Mouse (Mus musculus) liver, embryonic 12.5 days (tissue): ENCODE data around the gene Trappc3. TPM values are rescaled to one million over a fixed set of nuclear protein-coding genes. Genes with fewer than 3 reads are reported as not detected.

Experiments
- ATAC-seq: fragments of 200-750 bp; cut with Nextera tagmentation; 2 replicates; pipeline ENCODE4 v1.8.0; 2017; ENCODE audit warnings: moderate number of reproducible peaks, mild to moderate bottlenecking, moderate library complexity
- H3K27ac ChIP-seq: fragments of 300-500 bp; sonication (generic); 2 replicates; pipeline ENCODE4 v1.5.1; 2016; ENCODE audit warnings: mild to moderate bottlenecking
- H3K27me3 ChIP-seq: fragments of 300-500 bp; sonication (generic); replicated peaks from 2 replicates; pipeline ENCODE4 v1.6.1; 2016; ENCODE audit warnings: mild to moderate bottlenecking, moderate library complexity
- H3K36me3 ChIP-seq: fragments of 300-500 bp; sonication (generic); 2 replicates; pipeline ENCODE4 v1.6.1; 2016; ENCODE audit warnings: mild to moderate bottlenecking, moderate library complexity
- H3K4me1 ChIP-seq: fragments of 300-500 bp; sonication (generic); 2 replicates; pipeline ENCODE4 v1.6.1; 2016
- H3K4me2 ChIP-seq: fragments of 300-500 bp; sonication (generic); 2 replicates; pipeline ENCODE4 v1.6.1; 2016; ENCODE audit warnings: mild to moderate bottlenecking, moderate library complexity
- H3K4me3 ChIP-seq: fragments of 300-500 bp; sonication (generic); 2 replicates; pipeline ENCODE4 v1.5.1; 2016; ENCODE audit warnings: mild to moderate bottlenecking, moderate library complexity
- H3K9ac ChIP-seq: fragments of 300-500 bp; sonication (generic); 2 replicates; pipeline ENCODE4 v1.6.1; 2016; ENCODE audit warnings: mild to moderate bottlenecking, moderate library complexity
- H3K9me3 ChIP-seq: fragments of 300-500 bp; sonication (generic); replicated peaks from 2 replicates; pipeline ENCODE4 v1.6.1; 2016; ENCODE audit warnings: mild to moderate bottlenecking, moderate library complexity
- WGBS: fragments of 180-500 bp; shearing (Covaris S2); methylation state at CpG from one replicate; pipeline ENCODE4 v1.1.7; 2016; ENCODE audit not compliant: insufficient replicate concordance; 5-methylcytosine and 5-hydroxymethylcytosine counted together
- polyA plus RNA-seq: library from polyadenylated mRNA; unstranded; fragments of >200 nt; fragmentation: Nextera tagmentation; extraction: Ambion mirVana; gene quantifications from 2 replicates; pipeline ENCODE4 v1.2.1, GENCODE M21; 2016

Gene Trappc3
- polyA plus RNA-seq, 1 experiment from 2014 or later: 44.0 TPM

DNA sequence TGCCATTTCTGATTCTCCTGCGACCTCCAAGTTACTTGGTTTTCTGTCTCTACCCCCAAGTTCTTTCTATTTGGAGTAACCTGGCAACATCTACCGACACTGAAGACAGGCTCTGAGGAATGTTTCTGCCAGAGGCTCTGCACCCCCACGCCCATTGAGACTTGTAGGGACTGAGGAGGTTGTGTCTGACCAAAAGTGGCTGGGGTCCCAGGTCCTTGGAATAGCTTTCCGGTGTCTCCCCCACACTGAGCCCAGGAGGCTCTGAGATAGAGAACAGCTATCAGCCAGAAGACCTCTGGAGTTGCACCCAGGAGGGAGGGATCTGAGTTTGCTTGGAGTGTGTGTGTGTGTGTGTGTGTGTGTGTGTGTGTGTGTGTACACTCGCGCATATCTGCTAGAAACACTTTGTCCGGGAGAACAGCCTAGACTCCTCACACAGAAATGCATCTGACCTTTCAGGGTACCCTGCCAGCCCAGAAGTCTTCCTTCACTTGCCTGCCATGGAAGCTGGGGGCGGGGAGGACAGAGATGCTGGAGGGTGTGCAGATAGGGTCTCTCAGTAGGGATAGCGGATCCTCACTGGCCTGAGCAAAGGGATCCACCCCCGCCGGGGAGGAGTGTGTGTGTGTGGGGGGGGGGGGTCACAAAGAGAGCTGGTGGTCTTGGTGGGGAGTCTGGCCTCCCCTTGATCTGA, 25.3 kb downstream of the Trappc3 start:
- Histone ChIP-seq H3K4me1 (0 out of 2 replicates have a peak, but pooled peaks cover 15% of the 10 kb centered on the region), H3K27ac (no peak overlapping the region), H3K27me3 (peaks cover 87% of the 10 kb centered on the region), H3K4me2 (no peak overlapping the region), H3K9ac (no peak overlapping the region), H3K9me3 (no peaks in the 10 kb centered on the region), H3K4me3 (no peak overlapping the region), H3K36me3 (no peaks in the 10 kb centered on the region)
- ATAC-seq: no peak
- WGBS: 27% methylated on average over 11 of the region's 11 CpGs

DNA sequence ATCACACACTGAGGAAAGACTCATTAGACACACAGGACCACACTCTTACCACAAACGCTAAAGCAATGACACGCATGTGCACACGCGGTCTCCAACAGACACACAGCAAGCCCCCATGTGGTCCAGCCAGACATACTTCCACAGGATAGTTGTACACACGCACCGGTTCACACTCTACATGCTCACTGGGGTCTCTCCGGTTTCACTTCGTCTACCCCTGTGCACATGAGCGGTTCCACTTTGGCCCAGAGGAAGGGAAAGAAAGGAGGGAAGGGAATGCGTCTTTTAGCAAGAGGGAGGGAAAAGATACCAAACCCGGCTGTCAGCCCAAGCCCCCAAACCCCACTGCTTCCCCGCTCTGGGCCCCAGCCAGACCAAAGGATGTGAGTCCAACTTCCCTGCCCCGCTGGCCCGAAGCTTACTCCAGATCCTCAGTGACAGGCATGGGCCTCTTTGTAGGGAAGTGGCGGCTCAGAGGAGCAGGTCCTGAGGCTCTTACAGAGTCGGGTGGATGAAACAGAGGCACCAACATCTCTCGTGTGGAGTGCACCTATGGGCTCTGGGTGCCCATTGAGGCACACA, 26.1 kb downstream of the Trappc3 start:
- H3K4me2 ChIP-seq: no peak overlapping the region
- WGBS: 25% methylated on average over 17 of the region's 17 CpGs
- H3K9me3 ChIP-seq: no peaks in the 10 kb centered on the region
- H3K9ac ChIP-seq: no peak overlapping the region
- H3K4me1 ChIP-seq: 0 out of 2 replicates have a peak, but pooled peaks cover 15% of the 10 kb centered on the region
- H3K27me3 ChIP-seq: peaks cover 90% of the 10 kb centered on the region
- H3K36me3 ChIP-seq: no peaks in the 10 kb centered on the region
- no peak overlapping the region for H3K4me3 ChIP-seq
- H3K27ac ChIP-seq: no peak overlapping the region
- no peak for ATAC-seq

DNA sequence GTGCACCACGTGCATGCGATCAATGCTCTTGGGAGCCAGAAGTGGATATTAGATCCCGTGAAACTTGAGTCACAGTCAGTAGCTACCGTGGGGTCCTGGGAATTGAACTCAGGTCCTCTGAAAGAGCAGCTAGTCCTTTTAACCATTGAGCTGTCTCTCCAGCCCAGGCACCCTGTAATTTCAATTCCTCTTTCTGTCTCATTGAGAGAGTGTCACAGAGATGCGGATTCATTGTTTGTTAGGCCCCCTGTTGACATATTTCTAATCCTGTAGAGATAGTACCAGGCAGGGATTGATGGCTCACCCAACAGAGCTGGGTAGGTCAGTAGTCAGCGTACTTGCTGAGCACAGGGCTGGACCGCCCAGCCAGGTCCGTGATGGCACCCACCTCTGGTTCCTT, 28.2 kb downstream of the Trappc3 start:
- 0 out of 2 replicates have a peak, but pooled peaks cover 15% of the 10 kb centered on the region for H3K4me1 ChIP-seq
- H3K4me3 ChIP-seq: no peak overlapping the region
- H3K9me3 ChIP-seq: no peaks in the 10 kb centered on the region
- H3K36me3 ChIP-seq: no peaks in the 10 kb centered on the region
- H3K9ac ChIP-seq: no peak overlapping the region
- 79% methylated on average over 8 of the region's 8 CpGs for WGBS
- no peak for ATAC-seq
- no peak overlapping the region for H3K4me2 ChIP-seq
- H3K27ac ChIP-seq: no peak overlapping the region
- H3K27me3 ChIP-seq: peaks cover 87% of the 10 kb centered on the region

DNA sequence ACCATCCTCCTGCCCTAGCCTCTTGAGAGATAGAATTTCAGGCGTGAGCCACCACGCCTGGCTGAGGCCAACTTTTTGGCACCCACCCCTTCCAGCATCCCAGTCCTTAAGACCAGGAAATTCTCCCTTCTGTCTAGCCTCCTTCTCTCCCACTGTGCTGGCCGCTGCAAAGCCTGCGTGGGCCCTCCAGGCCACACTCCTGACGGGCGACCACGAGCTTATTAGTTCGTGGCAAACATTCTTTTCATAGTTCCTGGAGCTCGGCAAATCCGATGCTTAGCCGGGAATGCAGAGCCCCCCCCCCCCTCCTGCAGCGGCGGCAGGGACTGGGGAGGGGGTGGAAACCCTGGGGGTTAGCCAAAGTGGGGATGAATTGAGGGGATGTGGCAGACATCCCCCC, 29.1 kb downstream of the Trappc3 start:
- no peak overlapping the region for H3K9ac ChIP-seq
- peaks cover 88% of the 10 kb centered on the region for H3K27me3 ChIP-seq
- ATAC-seq: no peak
- no peak overlapping the region for H3K27ac ChIP-seq
- no peaks in the 10 kb centered on the region for H3K36me3 ChIP-seq
- no peak overlapping the region for H3K4me3 ChIP-seq
- peaks cover 14% of the 10 kb centered on the region; the same call in 1 of the 2 replicates for H3K4me1 ChIP-seq
- no peaks in the 10 kb centered on the region for H3K9me3 ChIP-seq
- H3K4me2 ChIP-seq: no peak overlapping the region
- 37% methylated on average over 13 of the region's 13 CpGs for WGBS

DNA sequence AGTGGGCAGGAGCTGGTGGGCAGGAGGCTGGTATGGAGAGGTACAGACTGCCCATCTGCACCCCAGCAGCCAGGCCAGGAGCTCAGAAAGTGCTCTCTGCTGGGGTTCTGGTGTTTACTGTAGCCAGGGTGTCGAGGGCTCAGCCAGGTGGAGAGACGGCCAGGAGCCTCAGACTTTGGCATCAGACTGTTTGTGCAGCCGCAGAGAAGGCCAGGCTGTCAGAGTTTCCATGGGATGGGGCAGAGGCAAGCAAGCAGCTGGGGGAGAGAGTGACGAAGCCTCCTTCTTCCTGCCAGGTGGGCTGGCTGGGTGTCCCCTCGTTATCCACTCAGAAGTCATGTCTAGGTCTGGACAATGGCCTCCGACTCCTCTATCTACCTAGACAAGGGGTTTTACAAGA, 33.0 kb downstream of the Trappc3 start:
- no peak for ATAC-seq
- Histone ChIP-seq H3K9me3 (no peaks in the 10 kb centered on the region), H3K4me3 (no peak overlapping the region), H3K27me3 (peaks cover 88% of the 10 kb centered on the region), H3K4me2 (no peak overlapping the region), H3K9ac (no peak overlapping the region), H3K36me3 (no peaks in the 10 kb centered on the region), H3K4me1 (peaks cover 14% of the 10 kb centered on the region), H3K27ac (no peak overlapping the region)
- WGBS: 62% methylated on average over 6 of the region's 6 CpGs

DNA sequence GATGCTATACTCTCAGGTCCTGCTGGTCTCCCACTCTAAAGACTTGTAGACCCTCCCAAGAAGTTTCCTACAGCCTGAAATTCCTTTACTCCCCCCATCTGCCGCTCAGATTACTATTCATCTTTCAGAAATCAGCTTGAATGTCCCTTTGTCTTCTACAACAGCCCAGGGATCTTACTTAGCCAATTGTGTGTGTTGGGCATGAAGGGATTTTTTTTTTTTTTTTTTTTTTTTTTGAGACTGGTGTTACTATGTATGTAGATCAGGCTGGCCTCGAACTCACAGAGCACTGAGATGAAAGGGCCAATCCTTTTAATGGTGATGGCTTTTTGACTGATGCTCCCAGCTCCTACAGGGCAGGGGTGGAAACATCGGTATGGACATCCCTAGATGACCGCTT, 33.8 kb downstream of the Trappc3 start:
- no peak overlapping the region for H3K4me3 ChIP-seq
- ATAC-seq: no peak
- no peaks in the 10 kb centered on the region for H3K36me3 ChIP-seq
- H3K9ac ChIP-seq: no peak overlapping the region
- peaks cover 88% of the 10 kb centered on the region for H3K27me3 ChIP-seq
- 43% methylated on average over 4 of the region's 4 CpGs for WGBS
- H3K4me1 ChIP-seq: peaks cover 21% of the 10 kb centered on the region
- H3K4me2 ChIP-seq: no peak overlapping the region
- H3K9me3 ChIP-seq: no peaks in the 10 kb centered on the region
- no peak overlapping the region for H3K27ac ChIP-seq

DNA sequence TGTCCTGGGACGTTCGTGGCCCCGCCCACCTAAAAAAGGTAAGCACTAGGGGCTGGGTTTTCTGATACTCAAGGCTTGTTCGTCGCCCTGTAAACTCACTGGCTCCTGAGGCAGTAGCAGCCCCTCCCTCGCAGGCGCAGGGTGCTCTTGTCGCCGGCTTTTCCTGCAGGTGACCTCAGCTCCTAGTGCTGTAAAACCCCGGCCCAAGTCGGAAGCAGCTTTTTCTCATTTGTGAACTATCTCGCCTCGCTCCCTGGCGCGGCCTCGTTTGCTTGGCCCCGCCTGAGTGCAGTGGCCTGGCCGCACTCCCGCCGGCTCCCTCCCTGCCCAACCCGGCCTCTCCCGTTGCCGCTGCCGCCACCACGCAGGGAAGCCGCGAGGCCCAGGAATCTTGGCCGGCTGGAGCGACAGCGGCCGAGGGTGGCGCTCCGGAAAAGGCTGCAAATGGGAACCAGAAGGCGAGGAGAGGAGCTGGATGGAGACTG, 34.5 kb downstream of the Trappc3 start:
- Histone ChIP-seq H3K9ac (no peak overlapping the region), H3K36me3 (no peaks in the 10 kb centered on the region), H3K4me1 (peaks cover 23% of the 10 kb centered on the region), H3K9me3 (no peaks in the 10 kb centered on the region), H3K4me2 (peak overlapping the region; percentile 59), H3K27me3 (peaks cover 88% of the 10 kb centered on the region), H3K27ac (no peak overlapping the region), H3K4me3 (peak overlapping the region; percentile 22; the same call in 1 of the 2 replicates)
- 2% methylated on average over 34 of the region's 34 CpGs for WGBS
- ATAC-seq: no peak

DNA sequence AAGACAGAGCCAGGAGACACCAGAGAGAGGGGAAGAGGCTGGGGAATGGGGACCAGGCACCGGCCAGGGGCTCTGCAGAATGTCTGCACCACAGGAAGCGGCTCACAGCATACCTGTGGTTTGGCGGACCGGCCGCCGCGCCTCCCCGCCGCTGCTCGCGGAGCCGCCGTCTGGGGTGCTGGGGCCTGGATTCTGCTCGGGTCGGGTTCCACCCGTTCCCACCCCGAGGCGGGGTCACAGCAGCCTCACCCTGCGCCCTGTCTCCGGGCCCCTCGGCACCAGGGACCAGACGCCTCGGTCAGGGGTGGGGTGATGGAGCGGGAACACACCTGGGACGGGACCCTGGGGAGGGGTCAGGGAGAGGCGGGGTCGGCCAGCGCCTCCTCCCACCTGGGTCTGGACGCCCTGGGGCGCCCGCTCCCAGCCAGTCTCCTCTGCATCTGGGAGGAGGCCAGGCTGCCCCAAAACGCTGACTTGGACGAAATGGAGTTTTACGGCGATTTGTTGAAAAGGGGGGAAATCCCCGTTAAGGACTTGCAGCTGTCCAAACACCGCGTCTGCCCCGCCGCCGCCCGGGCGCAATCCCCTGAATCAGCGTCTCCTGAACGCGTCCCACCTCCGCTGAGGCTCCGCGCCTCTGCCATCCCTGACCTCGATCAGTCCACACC, 38.9 kb downstream of the Trappc3 start:
- no peak for ATAC-seq
- Histone ChIP-seq H3K27ac (no peak overlapping the region), H3K9me3 (0 out of 2 replicates have a peak, but pooled peaks cover 2% of the 10 kb centered on the region), H3K4me1 (peaks cover 23% of the 10 kb centered on the region), H3K36me3 (no peaks in the 10 kb centered on the region), H3K9ac (no peak overlapping the region), H3K4me3 (peak overlapping the region; percentile 38), H3K27me3 (peaks cover 85% of the 10 kb centered on the region), H3K4me2 (peak overlapping the region; percentile 59)
- 2% methylated on average over 50 of the region's 50 CpGs for WGBS

DNA sequence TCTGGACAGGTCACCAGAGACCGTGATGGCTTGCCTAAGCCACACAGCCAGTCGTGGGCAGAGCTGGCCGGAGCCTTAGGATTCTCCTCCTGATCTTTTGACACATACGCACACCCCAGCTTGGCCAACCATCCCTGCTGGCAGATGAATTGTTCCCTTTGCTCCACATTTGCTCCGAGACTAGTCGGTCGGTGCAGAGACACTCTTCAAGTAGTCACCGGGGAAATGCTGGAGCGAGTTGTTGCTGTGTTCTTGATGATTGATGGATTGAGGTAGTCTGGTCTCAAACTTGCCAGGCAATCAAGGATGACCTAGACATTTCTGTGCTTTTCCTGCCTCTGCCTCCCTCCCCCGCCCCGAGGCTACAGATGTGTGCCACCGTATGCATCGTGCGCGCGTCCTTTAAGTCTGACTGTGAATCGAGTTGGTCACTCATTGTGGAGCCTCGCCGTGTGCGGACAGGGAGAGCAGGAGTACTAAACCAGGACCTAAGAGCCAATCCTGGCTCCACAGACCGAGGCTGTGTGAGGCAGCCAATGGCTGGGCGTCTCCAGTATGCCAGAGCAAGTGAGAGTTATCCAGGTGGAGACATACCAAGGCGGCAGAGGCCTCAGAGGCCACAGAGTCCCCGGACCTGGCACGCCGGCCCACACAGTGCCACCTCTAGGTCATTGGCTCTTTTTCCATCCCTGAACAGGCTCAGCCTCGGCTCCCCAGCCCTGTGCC, 39.6 kb downstream of the Trappc3 start:
- Histone ChIP-seq H3K4me1 (peaks cover 17% of the 10 kb centered on the region; the same call in 1 of the 2 replicates), H3K4me3 (no peak overlapping the region), H3K9ac (no peak overlapping the region), H3K9me3 (0 out of 2 replicates have a peak, but pooled peaks cover 4% of the 10 kb centered on the region), H3K4me2 (peak overlapping the region; percentile 59), H3K27ac (no peak overlapping the region), H3K27me3 (peaks cover 79% of the 10 kb centered on the region), H3K36me3 (no peaks in the 10 kb centered on the region)
- no peak for ATAC-seq
- 8% methylated on average over 27 of the region's 27 CpGs for WGBS

DNA sequence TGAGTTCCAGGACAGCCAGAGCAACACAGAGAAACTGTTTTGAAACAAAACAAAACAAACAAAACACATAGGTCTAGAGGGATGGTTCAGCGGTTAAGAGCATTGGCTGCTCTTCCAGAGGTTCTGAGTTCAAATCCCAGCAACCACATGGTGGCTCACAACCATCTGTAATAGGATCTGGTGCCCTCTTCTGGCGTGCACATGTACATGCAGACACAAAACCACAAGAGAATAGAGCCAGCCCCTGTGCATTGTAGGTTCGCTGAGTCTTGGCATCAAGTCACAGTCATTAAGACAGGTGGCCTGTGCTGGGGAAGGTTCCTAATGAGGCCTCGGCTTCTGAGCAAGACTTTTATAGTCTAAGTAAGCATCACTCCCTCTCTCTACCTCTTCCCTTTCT, 41.8 kb downstream of the Trappc3 start:
- Histone ChIP-seq H3K27ac (no peak overlapping the region), H3K27me3 (peaks cover 63% of the 10 kb centered on the region)
- no peak for ATAC-seq

DNA sequence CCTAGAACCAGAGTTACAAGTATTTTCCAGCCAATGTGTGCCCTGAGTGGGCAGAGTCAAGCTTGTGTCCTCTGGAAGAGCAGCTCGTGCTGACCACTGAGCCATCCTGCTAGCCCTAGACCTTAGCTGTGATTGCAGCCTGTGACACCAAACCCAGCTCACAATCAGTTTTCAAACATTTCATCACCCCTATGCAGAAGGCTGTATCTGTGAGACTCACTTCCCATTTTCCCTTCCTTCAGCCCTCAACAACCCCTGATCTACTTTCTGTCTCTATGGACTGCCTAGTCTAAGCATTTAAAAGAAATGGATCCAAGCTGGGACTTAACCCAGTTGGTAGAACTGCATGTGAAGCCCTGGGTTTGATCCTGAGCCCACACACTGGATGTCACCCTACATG, 43.3 kb downstream of the Trappc3 start:
- Histone ChIP-seq H3K4me1 (peaks cover 10% of the 10 kb centered on the region; the same call in 1 of the 2 replicates), H3K36me3 (no peaks in the 10 kb centered on the region), H3K9me3 (0 out of 2 replicates have a peak, but pooled peaks cover 4% of the 10 kb centered on the region), H3K4me3 (no peak overlapping the region), H3K27ac (no peak overlapping the region), H3K27me3 (peaks cover 47% of the 10 kb centered on the region), H3K4me2 (no peak overlapping the region), H3K9ac (no peak overlapping the region)
- no peak for ATAC-seq
- 81% methylated on average over 1 of the region's 1 CpGs for WGBS

More for the DNA sequence above, 41.8 kb downstream of the Trappc3 start:
- H3K9me3 ChIP-seq: 0 out of 2 replicates have a peak, but pooled peaks cover 4% of the 10 kb centered on the region
- no peak overlapping the region for H3K4me3 ChIP-seq
- no peaks in the 10 kb centered on the region for H3K36me3 ChIP-seq
- no peak overlapping the region for H3K4me2 ChIP-seq
- no peak overlapping the region for H3K9ac ChIP-seq
- peaks cover 12% of the 10 kb centered on the region; the same call in 1 of the 2 replicates for H3K4me1 ChIP-seq
- WGBS: 56% methylated on average over 4 of the region's 4 CpGs
